Mouse (Mus musculus): ENCODE measurements around the gene Sfxn3.

DNA sequence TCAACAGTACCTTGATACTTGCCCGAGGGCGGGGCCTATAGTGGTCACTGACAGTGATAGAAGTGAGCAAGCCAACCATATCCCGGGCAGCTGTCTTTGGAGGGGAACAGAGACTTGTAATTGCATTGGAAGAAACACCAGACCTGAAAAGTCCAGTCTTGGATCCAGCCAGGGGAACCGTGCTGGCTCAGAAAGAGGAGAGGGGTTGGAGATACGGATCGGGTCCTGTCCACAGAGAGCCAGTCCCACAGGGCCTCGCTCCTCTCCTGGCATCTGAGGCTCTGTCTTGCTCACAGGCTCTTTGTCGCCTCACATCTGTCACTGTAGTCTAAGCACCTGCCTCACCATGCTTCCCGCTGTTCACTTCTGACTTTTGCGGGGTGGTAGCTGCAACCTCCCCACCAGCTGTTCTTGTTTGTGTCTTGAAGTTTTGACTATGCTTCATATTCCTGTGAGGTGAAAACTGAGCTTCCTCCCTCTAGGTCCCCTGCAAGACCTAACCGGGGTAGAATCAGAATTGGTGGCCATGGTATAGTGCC, 2.8 kb upstream of the Sfxn3 start:
- TF ChIP-seq MYOG (IDR thresholded peaks at IDR 0.05; ENCODE audit: control insufficient read depth in 1 of 3, insufficient read depth in 1 of 3, insufficient read length in 2 of 3, low read depth in 2 of 3) (peak in 1 of 3 experiments; percentile 63), POLR2A (IDR thresholded peaks at IDR 0.05; ENCODE audit: insufficient read length, low read depth) (no peak), REST (IDR thresholded peaks at IDR 0.05; ENCODE audit: insufficient read depth, insufficient read length) (no peak), TCF3 (IDR thresholded peaks at IDR 0.05; ENCODE audit: insufficient read length, low read depth) (no peak), USF1 (IDR thresholded peaks at IDR 0.05; ENCODE audit: low read depth) (no peak), CEBPB (IDR thresholded peaks at IDR 0.05; ENCODE audit: insufficient read depth, poor library complexity, severe bottlenecking) (no peak), SRF (IDR thresholded peaks at IDR 0.05; ENCODE audit: control insufficient read depth, insufficient read length, low read depth) (no peak), MYOD1 (IDR thresholded peaks at IDR 0.05; ENCODE audit: control insufficient read depth in 1 of 3, insufficient read length in 2 of 3, low read depth in 2 of 3) (peak; percentile 21 to 39 (median 34)), E2F4 (IDR thresholded peaks at IDR 0.05; ENCODE audit: insufficient read depth) (no peak), POLR2AphosphoS2 (IDR thresholded peaks at IDR 0.05; ENCODE audit: insufficient read length, low read depth) (no peak), TCF12 (IDR thresholded peaks at IDR 0.05; ENCODE audit: insufficient read depth, poor library complexity, severe bottlenecking) (no peak)
